Mouse (Mus musculus): ENCODE data around the gene Wdpcp.

Gene Wdpcp

DNA sequence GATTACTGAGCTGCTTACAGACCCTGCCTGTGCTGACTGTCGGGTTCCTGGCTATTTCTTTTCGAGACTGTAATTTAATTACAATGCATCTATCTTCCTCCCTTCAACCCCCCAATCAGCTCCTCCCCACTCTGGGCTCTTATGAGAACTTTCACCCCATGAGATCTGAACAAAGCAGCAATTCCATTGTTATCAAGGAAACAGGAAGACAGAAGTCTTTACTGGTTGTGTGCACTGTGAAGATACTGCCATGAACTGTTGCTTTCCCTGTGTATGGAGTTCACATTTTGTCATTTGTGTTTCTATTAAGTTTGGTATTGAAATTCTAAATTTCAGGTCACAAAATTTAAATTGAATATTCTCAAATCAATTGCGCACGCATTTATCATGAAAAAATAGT, 177.5 kb downstream of the Wdpcp start:
- no peak for DNase-seq (ENCODE audit: low spot score in 2 of 2)

DNA sequence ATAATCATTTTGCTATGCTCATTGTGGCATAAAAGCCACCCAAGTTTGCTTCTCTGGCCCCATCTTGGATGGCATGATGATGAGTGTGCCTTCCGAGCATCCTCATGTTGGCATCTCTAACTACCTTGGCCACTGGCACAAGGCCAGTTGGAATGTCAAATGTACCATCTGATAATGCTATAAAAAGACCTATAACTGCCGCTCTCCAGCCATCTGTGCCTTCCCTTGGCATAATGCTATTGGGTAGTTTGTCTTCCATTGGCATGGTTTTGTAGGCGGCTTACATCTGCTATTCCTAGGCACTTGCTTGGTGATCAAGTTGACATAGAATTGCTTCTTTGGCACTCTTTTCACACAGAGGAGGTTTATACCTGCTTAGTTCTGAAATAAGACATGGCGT, 191.2 kb downstream of the Wdpcp start:
- no peak for DNase-seq (ENCODE audit: low spot score in 2 of 2)

DNA sequence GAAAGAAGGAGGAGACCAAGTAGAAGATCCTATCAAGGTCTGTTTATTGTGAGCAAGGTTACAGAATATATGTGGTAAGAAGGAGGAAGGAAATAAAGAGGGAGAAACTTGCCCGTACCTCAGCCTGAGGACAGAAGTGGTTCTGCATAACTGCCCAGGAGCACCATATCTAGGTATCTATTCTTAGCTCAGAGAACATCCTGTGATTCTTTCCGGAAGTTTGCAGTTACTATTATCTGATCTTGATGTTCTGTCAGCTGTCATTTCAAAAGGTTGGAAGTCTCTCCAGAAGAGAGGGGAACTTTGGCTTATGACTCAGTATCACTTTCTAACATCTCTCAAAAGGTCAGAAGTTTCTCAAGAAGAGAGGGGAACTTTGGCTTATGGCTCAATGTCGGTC, 216.8 kb downstream of the Wdpcp start:
- no peak for DNase-seq (ENCODE audit: low spot score in 2 of 2)

DNA sequence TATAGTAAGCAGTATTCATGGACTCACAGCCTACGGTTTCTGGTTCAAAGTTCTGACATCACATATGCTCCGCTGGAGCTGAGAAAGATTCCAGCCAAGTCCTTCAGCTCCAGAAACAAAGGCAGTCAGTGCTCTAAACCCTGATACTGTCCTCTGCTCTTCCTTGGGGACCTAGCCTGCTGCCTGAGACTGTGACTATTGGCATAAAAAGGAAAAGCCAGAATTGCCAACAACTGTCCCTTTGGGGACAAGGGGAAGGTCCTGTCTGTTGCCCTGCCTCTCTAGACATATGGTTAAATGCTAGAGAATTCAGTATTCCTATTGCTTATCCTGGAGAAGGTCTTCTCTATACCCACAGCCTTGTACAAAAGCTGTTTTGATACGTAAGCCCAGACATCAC, 252.9 kb downstream of the Wdpcp start:
- no peak for DNase-seq (ENCODE audit: low spot score in 2 of 2)

DNA sequence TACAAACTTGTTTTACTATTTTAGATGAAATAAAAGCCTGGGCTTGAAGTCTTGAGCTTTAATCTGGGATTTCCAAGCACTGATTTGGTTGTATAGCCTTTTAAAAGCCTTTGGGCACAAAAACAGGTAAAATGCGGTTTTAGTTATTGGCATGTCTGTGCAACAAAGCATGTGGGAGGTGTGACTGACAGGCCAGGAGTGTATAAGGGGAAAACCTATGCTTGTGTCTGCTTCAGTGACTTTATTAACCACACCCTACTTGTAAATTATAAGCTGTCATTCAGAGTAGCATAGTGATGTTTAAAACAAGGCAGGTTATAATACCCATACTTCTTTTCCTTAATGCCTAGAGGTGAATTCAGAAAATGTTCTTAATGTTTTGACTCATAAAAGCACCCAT, 254.5 kb downstream of the Wdpcp start:
- DNase-seq (ENCODE audit: low spot score in 2 of 2) = no peak

DNA sequence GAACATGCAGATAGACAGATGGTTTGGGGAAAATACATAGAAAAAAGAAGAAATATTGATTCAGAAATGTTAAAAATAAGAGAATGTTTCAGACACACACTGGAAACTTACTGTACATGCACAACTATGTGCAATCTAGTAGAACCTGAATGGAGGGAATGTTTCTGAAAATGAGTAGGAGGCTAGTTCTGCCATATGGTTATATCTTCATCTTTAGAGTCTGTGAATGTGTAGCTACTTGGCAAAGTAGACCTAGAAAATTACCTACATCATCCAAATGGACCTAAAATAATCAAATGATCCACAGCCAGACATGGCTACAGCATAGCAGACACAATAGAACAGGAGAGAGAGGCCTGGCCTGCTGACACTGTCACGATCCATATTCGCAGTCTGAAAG, 275.0 kb downstream of the Wdpcp start:
- no peak for DNase-seq (ENCODE audit: low spot score in 2 of 2)

DNA sequence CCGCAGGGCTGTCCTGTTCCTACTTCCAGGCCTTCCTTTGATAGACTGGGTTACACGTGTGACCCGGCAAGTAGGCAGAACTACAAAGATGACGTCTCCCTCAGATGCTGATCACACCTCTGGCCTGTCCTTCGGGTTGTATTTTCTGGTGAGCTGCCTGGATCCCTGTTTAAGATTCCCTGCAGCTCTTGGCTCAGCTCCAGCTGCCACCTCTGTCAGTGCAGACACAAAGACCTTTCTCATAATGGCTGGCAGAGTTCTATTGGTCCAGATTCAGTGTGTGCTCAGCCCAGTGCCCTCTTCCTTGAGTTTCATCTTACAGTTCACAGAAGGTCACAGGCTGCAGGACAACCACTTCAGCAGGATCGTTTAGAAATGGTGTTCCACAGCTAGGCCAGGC, 292.0 kb downstream of the Wdpcp start:
- no peak for DNase-seq (ENCODE audit: low spot score in 2 of 2)

DNA sequence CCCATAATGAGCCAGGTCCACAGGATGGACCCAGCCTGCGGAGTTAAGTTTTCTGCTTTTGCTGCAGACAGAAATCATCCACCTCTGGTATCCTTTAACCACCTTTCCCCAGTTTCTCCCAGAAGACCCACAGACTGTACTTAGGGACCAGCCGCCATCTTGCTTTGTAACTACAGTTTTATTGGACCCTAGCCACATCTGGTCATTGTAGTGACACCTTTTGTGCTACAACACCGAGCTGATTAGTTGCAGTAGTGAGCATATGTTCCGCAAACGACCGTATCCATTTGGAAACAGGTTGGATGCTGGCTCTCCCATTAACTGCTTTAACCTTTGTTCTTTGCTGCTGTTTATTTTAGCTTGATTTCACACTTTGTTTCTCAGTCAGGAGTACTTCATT, 292.5 kb downstream of the Wdpcp start:
- DNase-seq (ENCODE audit: low spot score in 2 of 2) = no peak

DNA sequence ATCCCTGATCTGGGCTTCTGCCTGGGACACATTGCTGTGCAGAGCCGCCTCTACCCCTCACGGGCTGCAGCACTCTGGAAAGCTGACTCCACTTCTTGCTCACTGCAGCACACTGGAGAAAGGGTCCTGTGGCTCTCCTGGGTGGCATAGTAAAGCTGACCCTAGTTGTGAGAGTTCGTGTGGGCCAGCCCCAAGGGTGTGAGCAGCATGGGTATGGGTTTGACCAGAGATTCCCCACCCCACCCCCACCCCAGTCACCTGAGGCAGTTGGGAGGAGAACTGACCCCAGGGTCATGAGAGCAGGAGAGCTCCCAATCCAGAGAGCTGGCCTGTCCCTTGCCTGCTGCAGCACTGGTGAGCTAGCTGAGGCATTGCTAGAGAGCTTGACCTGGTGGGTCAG, 296.6 kb downstream of the Wdpcp start:
- DNase-seq (ENCODE audit: low spot score in 2 of 2) = no peak

DNA sequence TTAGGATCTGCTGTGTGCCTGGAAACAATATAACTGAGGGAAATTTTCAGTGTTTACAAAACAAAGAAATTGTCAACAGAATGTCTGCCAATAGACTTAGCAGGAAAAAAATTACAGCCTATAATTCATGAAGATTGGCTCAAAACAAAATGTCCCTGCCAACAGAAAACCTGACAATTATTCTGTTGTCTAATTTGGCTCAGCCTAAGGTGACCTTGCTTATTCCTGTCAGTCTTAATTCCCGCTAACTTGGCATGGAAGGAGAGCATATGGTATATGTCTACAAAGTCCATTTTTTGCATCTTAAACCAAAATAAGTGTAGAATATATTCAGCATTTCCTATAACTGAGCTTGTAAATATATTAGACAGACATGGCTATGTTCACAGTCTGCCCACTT, 298.8 kb downstream of the Wdpcp start:
- no peak for DNase-seq (ENCODE audit: low spot score in 2 of 2)

DNA sequence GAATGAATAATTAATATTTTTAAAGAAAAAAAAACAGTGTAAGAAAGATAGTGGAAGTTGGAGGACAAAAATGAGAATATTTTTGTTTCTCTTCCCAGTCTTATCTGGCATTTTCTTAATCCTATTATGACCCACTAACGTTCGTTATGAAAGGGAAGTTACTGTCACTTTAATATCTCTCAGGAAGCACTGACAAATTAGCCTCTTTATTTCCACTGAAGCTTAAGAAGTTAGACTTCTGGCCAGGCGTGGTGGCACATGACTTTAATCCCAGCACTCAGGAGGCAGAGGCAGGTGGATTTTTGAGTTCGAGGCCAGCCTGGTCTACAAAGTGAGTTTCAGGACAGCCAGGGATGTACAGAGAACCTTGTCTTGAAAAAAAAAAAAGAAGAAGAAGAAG, 299.7 kb downstream of the Wdpcp start:
- DNase-seq (ENCODE audit: low spot score in 2 of 2) = no peak

DNA sequence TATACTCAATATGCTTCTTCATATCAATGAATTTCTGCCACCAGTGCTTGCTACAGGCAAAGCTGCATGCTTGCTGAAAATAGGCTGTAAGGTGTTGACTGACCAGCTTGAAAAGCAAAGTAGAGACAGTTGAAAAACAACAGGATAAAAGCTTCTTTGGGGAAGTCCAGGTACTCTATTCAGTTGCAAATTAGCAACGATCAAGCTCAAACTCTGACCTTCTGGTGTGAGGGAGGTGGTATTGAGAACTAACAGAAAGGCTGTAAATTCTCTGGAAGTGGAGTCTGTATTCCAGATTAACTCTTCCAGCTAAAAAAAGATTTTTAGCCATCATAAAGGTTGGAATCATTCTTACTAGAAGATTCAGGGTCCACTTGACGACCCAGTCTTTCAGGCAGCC, 303.0 kb downstream of the Wdpcp start:
- no peak for DNase-seq (ENCODE audit: low spot score in 2 of 2)

DNA sequence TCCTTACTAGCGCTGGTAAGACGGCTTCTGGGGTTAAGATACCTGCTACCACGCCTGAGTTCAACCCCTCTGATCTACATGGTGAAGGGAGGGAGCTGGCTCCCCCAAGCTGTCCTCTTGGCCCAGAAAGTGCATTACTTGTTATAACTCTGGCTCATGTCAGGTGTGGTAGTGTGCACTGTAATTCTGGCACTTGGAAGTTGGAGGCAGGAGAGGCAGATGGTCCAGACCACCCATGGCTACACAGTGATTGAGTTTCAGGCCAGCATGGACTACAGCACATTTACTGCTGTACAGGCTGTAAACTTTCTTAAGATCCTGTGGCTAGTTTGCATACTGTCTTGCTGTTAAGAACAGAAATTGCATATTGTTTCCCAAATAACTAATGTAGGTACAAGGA, 322.7 kb downstream of the Wdpcp start:
- no peak for DNase-seq (ENCODE audit: low spot score in 2 of 2)

DNA sequence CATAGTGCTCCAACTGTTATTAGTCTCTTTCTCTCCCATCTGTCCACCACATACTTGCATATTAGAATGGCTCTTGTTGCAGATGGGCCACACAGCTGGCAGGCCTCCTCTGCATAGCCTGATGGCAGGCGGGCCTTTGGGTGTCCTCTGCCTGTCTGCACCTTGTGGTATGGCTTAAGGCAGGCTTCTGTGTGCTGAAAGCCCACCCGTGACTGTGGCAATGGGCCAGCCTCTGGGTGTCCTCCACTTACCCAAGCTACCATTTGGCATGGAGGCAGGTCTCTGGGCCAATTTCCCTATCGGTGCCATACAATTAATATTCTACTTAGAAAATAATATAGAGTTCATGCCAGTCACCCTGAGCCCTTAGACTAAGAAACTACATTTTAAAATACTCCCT, 350.5 kb downstream of the Wdpcp start:
- no peak for DNase-seq (ENCODE audit: low spot score in 2 of 2)

Data from urinary bladder, postnatal 36 days (tissue).